In genomic region chr4:43763410-43763809, GRCm38 (mm10) we compare ENCODE assay signal across 9 mouse cellular contexts. TPM values are rescaled to one million over a fixed set of nuclear protein-coding genes. Genes with fewer than 3 reads are reported as not detected.
A peak's percentile ranks its signal among the peaks of the same experiment; 100 is the strongest.
DNase-seq lines count a peak whose midpoint lies in the region; ATAC-seq lines count a peak whose summit lies in the region.
"Had no signal": no experiment of that assay in that cellular context is flagged by ENCODE, and none has a peak within 500 bp of the region (broad histone marks: within the 10 kb centered on the region; RNA-seq: fewer than 3 reads in every experiment).

No protein-coding gene starts in this region.

- H3K36me3 ChIP-seq in midbrain, embryonic 11.5 days (ENCODE audit: control insufficient read depth, insufficient read depth, low read length): no peaks in the 10 kb centered on the region
- H3K36me3 ChIP-seq in midbrain, embryonic 16.5 days (ENCODE audit: control insufficient read depth, insufficient read depth, low read length): no peaks in the 10 kb centered on the region
- H3K36me3 ChIP-seq: heart, embryonic 15.5 days had no signal

- intact Hi-C loops in left cerebral cortex, postnatal 14 days (cut with DNase I): loop anchor here (2.0 kb wide), 1 partner anchor 97 kb away; no protein-coding TSS in a partner anchor

- peak; percentile 95 for DNase-seq in midbrain, embryonic 11.5 days (ENCODE audit: low spot score, missing footprints)
- DNase-seq in ZHBTc4 (ENCODE audit: low read depth, low spot score): peak; percentile 74
- peak; percentile 48 for DNase-seq in embryo, embryonic 9.5 days (ENCODE audit: extremely low spot score)
- peak; percentile 66 to 78 for DNase-seq in left cerebral cortex, postnatal 14 days (ENCODE audit: low spot score in 2 of 2)
- peak; percentile 41 for DNase-seq in ovary, postnatal 36 days (ENCODE audit: low spot score)

- no peak overlapping the region for H3K27ac ChIP-seq in midbrain, embryonic 11.5 days (ENCODE audit: low read depth, low read length)
- H3K27ac ChIP-seq in midbrain, embryonic 16.5 days (ENCODE audit: low read length): no peak overlapping the region
- H3K27ac ChIP-seq: heart, embryonic 15.5 days had no signal

- H3K4me1 ChIP-seq in midbrain, embryonic 11.5 days (ENCODE audit: control insufficient read depth, insufficient read depth, low read length): no peaks in the 10 kb centered on the region
- H3K4me1 ChIP-seq in midbrain, embryonic 16.5 days (ENCODE audit: control insufficient read depth, insufficient read depth, low read length): no peaks in the 10 kb centered on the region

- 0 out of 2 replicates have a peak overlapping the region, but pooled peaks have one; percentile 9 for H3K9ac ChIP-seq in midbrain, embryonic 11.5 days (ENCODE audit: low read length)
- no peak overlapping the region for H3K9ac ChIP-seq in midbrain, embryonic 16.5 days (ENCODE audit: low read depth, low read length)
- H3K9ac ChIP-seq: heart, embryonic 15.5 days had no signal

- H3K27me3 ChIP-seq in midbrain, embryonic 11.5 days (ENCODE audit: control insufficient read depth, insufficient read depth, low read length): no peaks in the 10 kb centered on the region
- H3K27me3 ChIP-seq in midbrain, embryonic 16.5 days (ENCODE audit: control insufficient read depth, insufficient read depth, low read depth, low read length): no peaks in the 10 kb centered on the region; the same call in 1 of the 2 replicates
- H3K27me3 ChIP-seq: heart, embryonic 15.5 days had no signal

- WGBS in midbrain, embryonic 11.5 days: 29% methylated on average over 7 of the region's 7 CpGs
- WGBS in midbrain, embryonic 16.5 days: 28% methylated on average over 7 of the region's 7 CpGs

- H3K9me3 ChIP-seq in midbrain, embryonic 11.5 days (ENCODE audit: control insufficient read depth, low read length): no peaks in the 10 kb centered on the region
- H3K9me3 ChIP-seq in midbrain, embryonic 16.5 days (replicated peaks; ENCODE audit: control insufficient read depth, low read length, poor library complexity, severe bottlenecking): no peaks in the 10 kb centered on the region
- H3K9me3 ChIP-seq: heart, embryonic 15.5 days had no signal

- H3K4me2 ChIP-seq in midbrain, embryonic 11.5 days: no peak overlapping the region
- no peak overlapping the region for H3K4me2 ChIP-seq in midbrain, embryonic 16.5 days (ENCODE audit: low read length)
- H3K4me2 ChIP-seq: heart, embryonic 15.5 days had no signal

- H3K4me3 ChIP-seq in midbrain, embryonic 11.5 days (ENCODE audit: low read depth, low read length): no peak overlapping the region
- H3K4me3 ChIP-seq in midbrain, embryonic 16.5 days (ENCODE audit: low read depth, low read length): no peak overlapping the region
- H3K4me3 ChIP-seq: heart, embryonic 15.5 days had no signal

- no peak for ATAC-seq in midbrain, embryonic 11.5 days (ENCODE audit: low FRiP score)
- no peak for ATAC-seq in midbrain, embryonic 16.5 days
- peak; percentile 49 to 62; a peak in 3 of 4 replicates for ATAC-seq in hematopoietic stem cell, adult 5-6 weeks (replicated peaks in 1 of 2; ENCODE audit: insufficient read depth in 1 of 2, low FRiP score in 2 of 2, low TSS enrichment in 1 of 2, low read depth in 1 of 2, poor library complexity in 2 of 2, severe bottlenecking in 2 of 2)
- no peak for ATAC-seq in inflammation-experienced regulatory T-cells, adult 6 months

RNA-seq across cellular contexts. Expression of gene Olfr159, which starts 7.4 kb away (rescaled TPM):
- not detected in 2 replicates for polyA plus RNA-seq in midbrain, embryonic 11.5 days (2014; fragmentation: Nextera tagmentation; extraction: Ambion mirVana)
- not detected in 2 replicates for polyA plus RNA-seq in midbrain, embryonic 16.5 days (2015; fragmentation: Nextera tagmentation; extraction: Ambion mirVana)
- total RNA-seq in hematopoietic stem cell, adult 5-6 weeks (2017): not detected in 2 replicates
- total RNA-seq in left cerebral cortex, postnatal 14 days (2021): not detected
- polyA plus RNA-seq in inflammation-experienced regulatory T-cells, adult 6 months (2017; shearing (Covaris generic)): not detected
- polyA plus RNA-seq: heart, embryonic 15.5 days had no signal

RNA-seq across cellular contexts. Expression of gene Spaar, which starts 33.6 kb away (rescaled TPM):
- 0.04 TPM in 1 of 2 replicates, not detected in the other for polyA plus RNA-seq in midbrain, embryonic 11.5 days (2014; fragmentation: Nextera tagmentation; extraction: Ambion mirVana)
- 0.15 TPM in 1 of 2 replicates, not detected in the other for polyA plus RNA-seq in midbrain, embryonic 16.5 days (2015; fragmentation: Nextera tagmentation; extraction: Ambion mirVana)
- not detected in 2 replicates for total RNA-seq in hematopoietic stem cell, adult 5-6 weeks (2017)
- under 1 TPM; 0.48 to 0.53 TPM for total RNA-seq in left cerebral cortex, postnatal 14 days (2021)
- polyA plus RNA-seq in inflammation-experienced regulatory T-cells, adult 6 months (2017; shearing (Covaris generic)): under 1 TPM in 1 of 3 experiments, not detected in 2; 0.23 TPM

RNA-seq across cellular contexts. Expression of gene Hrct1, which starts 36.4 kb away (rescaled TPM):
- 0.11 and 0.25 TPM in 2 replicates for polyA plus RNA-seq in midbrain, embryonic 11.5 days (2014; fragmentation: Nextera tagmentation; extraction: Ambion mirVana)
- polyA plus RNA-seq in midbrain, embryonic 16.5 days (2015; fragmentation: Nextera tagmentation; extraction: Ambion mirVana): 0.29 and 0.34 TPM in 2 replicates
- not detected in 2 replicates for total RNA-seq in hematopoietic stem cell, adult 5-6 weeks (2017)
- under 1 TPM; 0.64 to 0.68 TPM for total RNA-seq in left cerebral cortex, postnatal 14 days (2021)
- not detected for polyA plus RNA-seq in inflammation-experienced regulatory T-cells, adult 6 months (2017; shearing (Covaris generic))

RNA-seq across cellular contexts. Expression of gene Olfr71, which starts 53.4 kb away (rescaled TPM):
- not detected in 2 replicates for polyA plus RNA-seq in midbrain, embryonic 11.5 days (2014; fragmentation: Nextera tagmentation; extraction: Ambion mirVana)
- 0.06 TPM in 1 of 2 replicates, not detected in the other for polyA plus RNA-seq in midbrain, embryonic 16.5 days (2015; fragmentation: Nextera tagmentation; extraction: Ambion mirVana)
- total RNA-seq in hematopoietic stem cell, adult 5-6 weeks (2017): not detected in 2 replicates
- total RNA-seq in left cerebral cortex, postnatal 14 days (2021): not detected
- polyA plus RNA-seq in inflammation-experienced regulatory T-cells, adult 6 months (2017; shearing (Covaris generic)): not detected
- polyA plus RNA-seq: heart, embryonic 15.5 days had no signal

Comparison
In these comparisons a context has a peak if more than half of its experiments do, and no peak if none do; other contexts are left out.
1. ATAC-seq: peak in hematopoietic stem cell, adult 5-6 weeks (2 of 2); none in midbrain, embryonic 11.5 days (single experiment), midbrain, embryonic 16.5 days (single experiment) and inflammation-experienced regulatory T-cells, adult 6 months (single experiment).
2. DNase-seq: peak in every context shown above with its lines; median percentile 95 in midbrain, embryonic 11.5 days; 74 in ZHBTc4; 72 in left cerebral cortex, postnatal 14 days; 48 in embryo, embryonic 9.5 days; 41 in ovary, postnatal 36 days.